Mouse (Mus musculus) kidney, embryonic 14.5 days (tissue): Measurements from ENCODE around the gene Pacs1. TPM values are rescaled to one million over a fixed set of nuclear protein-coding genes. Genes with fewer than 3 reads are reported as not detected.

ENCODE experiments used
- ATAC-seq: fragments of 200-750 bp; cut with Nextera tagmentation; 2 replicates; pipeline ENCODE4 v1.8.0; 2017; ENCODE audit warnings: moderate number of reproducible peaks, mild to moderate bottlenecking, moderate TSS enrichment, moderate library complexity; ENCODE audit not compliant: low FRiP score, low TSS enrichment
- H3K27ac ChIP-seq: fragments of 300-500 bp; sonication (generic); 2 replicates; pipeline ENCODE4 v1.5.1; 2014; ENCODE audit warnings: low read depth, mild to moderate bottlenecking, low read length, moderate library complexity, mixed read lengths
- H3K27me3 ChIP-seq: fragments of 300-500 bp; sonication (generic); 2 replicates; pipeline ENCODE4 v1.6.1; 2014; ENCODE audit warnings: mild to moderate bottlenecking, low read length; ENCODE audit not compliant: control insufficient read depth, insufficient read depth
- H3K36me3 ChIP-seq: fragments of 300-500 bp; sonication (generic); 2 replicates; pipeline ENCODE4 v1.6.1; 2014; ENCODE audit warnings: low read length, mixed read lengths; ENCODE audit not compliant: control insufficient read depth, insufficient read depth
- H3K4me1 ChIP-seq: fragments of 300-500 bp; sonication (generic); 2 replicates; pipeline ENCODE4 v1.6.1; 2014; ENCODE audit warnings: low read length, mixed read lengths; ENCODE audit not compliant: control insufficient read depth, insufficient read depth
- H3K4me2 ChIP-seq: fragments of 300-500 bp; sonication (generic); replicated peaks from 2 replicates; pipeline ENCODE4 v1.6.1; 2014; ENCODE audit warnings: low read depth, mild to moderate bottlenecking, low read length
- H3K4me3 ChIP-seq: fragments of 300-500 bp; sonication (generic); 2 replicates; pipeline ENCODE4 v1.5.1; 2014; ENCODE audit warnings: mild to moderate bottlenecking, low read length
- H3K9ac ChIP-seq: fragments of 300-500 bp; sonication (generic); 2 replicates; pipeline ENCODE4 v1.6.1; 2014; ENCODE audit warnings: low read depth, mild to moderate bottlenecking, low read length, moderate library complexity
- H3K9me3 ChIP-seq: fragments of 300-500 bp; sonication (generic); 2 replicates; pipeline ENCODE4 v1.6.1; 2016; ENCODE audit warnings: low read length; ENCODE audit not compliant: control insufficient read depth
- WGBS: fragments of 180-500 bp; shearing (Covaris S2); extraction: QIAGEN DNeasy Blood & Tissue Kit; methylation state at CpG from one replicate; pipeline ENCODE4 v1.1.7; 2014; 5-methylcytosine and 5-hydroxymethylcytosine counted together
- polyA plus RNA-seq: library from polyadenylated mRNA; unstranded; fragments of >200 nt; fragmentation: Nextera tagmentation; extraction: Ambion mirVana; gene quantifications from 2 replicates; pipeline ENCODE4 v1.2.1, GENCODE M21; 2014

Gene Pacs1
- polyA plus RNA-seq, 1 experiment from 2014 or later: 30.4 TPM

- no peak for ATAC-seq
- 28% methylated on average over 5 of the region's 5 CpGs for WGBS
- no peaks in the 10 kb centered on the region for H3K9me3 ChIP-seq
- peaks cover 23% of the 10 kb centered on the region for H3K36me3 ChIP-seq
- H3K27me3 ChIP-seq: no peaks in the 10 kb centered on the region
- H3K9ac ChIP-seq: no peak overlapping the region
- 0 out of 2 replicates have a peak overlapping the region, but pooled peaks have one; percentile 53 for H3K4me2 ChIP-seq
- peaks cover 25% of the 10 kb centered on the region for H3K4me1 ChIP-seq
- H3K27ac ChIP-seq: no peak overlapping the region
- H3K4me3 ChIP-seq: no peak overlapping the region
Measured at GRCm38 (mm10) chr19:5296630-5297029, 23.7 kb upstream of the Pacs1 start.

GRCm38 (mm10) chr19:5295736-5296075, 22.8 kb upstream of the Pacs1 start:
- WGBS: 7% methylated on average over 13 of the region's 13 CpGs
- ATAC-seq: peak; percentile 41

GRCm38 (mm10) chr19:5294972-5295735, 22.2 kb upstream of the Pacs1 start, which contains the start of gene Sf3b2:
Gene Sf3b2 (minus strand): TSS chr19:5295455.
- H3K4me1 ChIP-seq: peaks cover 25% of the 10 kb centered on the region
- peak within 1 kb of the TSS; percentile 95 for H3K4me3 ChIP-seq
- H3K27me3 ChIP-seq: no peaks in the 10 kb centered on the region
- peak within 1 kb of the TSS; percentile 90 for H3K9ac ChIP-seq
- peak; percentile 96 for ATAC-seq
- peaks cover 37% of the 10 kb centered on the region for H3K36me3 ChIP-seq
- peak within 1 kb of the TSS; percentile 78 for H3K27ac ChIP-seq
- WGBS: under 1% methylated on average over 46 of the region's 46 CpGs
- H3K4me2 ChIP-seq: peak within 1 kb of the TSS; percentile 85
- H3K9me3 ChIP-seq: no peaks in the 10 kb centered on the region

More at GRCm38 (mm10) chr19:5295736-5296075, 22.8 kb upstream of the Pacs1 start:
- Histone ChIP-seq H3K4me3 (peak overlapping the region; percentile 95), H3K4me2 (peak overlapping the region; percentile 53), H3K4me1 (peaks cover 25% of the 10 kb centered on the region), H3K36me3 (peaks cover 31% of the 10 kb centered on the region), H3K9me3 (no peaks in the 10 kb centered on the region), H3K9ac (peak overlapping the region; percentile 60), H3K27ac (peak overlapping the region; percentile 65), H3K27me3 (no peaks in the 10 kb centered on the region)

GRCm38 (mm10) chr19:5278381-5278780, 5.5 kb upstream of the Pacs1 start:
- H3K36me3 ChIP-seq: peaks cover 87% of the 10 kb centered on the region
- H3K4me3 ChIP-seq: no peak overlapping the region
- 74% methylated on average over 8 of the region's 8 CpGs for WGBS
- no peak for ATAC-seq
- no peaks in the 10 kb centered on the region for H3K9me3 ChIP-seq
- peaks cover 6% of the 10 kb centered on the region for H3K4me1 ChIP-seq
- H3K27me3 ChIP-seq: no peaks in the 10 kb centered on the region
- no peak overlapping the region for H3K27ac ChIP-seq
- H3K9ac ChIP-seq: no peak overlapping the region
- no peak overlapping the region for H3K4me2 ChIP-seq

GRCm38 (mm10) chr19:5277140-5277539, 4.2 kb upstream of the Pacs1 start:
- Histone ChIP-seq H3K9ac (no peak overlapping the region), H3K27me3 (no peaks in the 10 kb centered on the region), H3K4me1 (peaks cover 6% of the 10 kb centered on the region), H3K4me2 (no peak overlapping the region), H3K27ac (no peak overlapping the region), H3K4me3 (no peak overlapping the region), H3K9me3 (no peaks in the 10 kb centered on the region), H3K36me3 (peaks cover 74% of the 10 kb centered on the region)
- ATAC-seq: no peak
- WGBS: 88% methylated on average over 3 of the region's 3 CpGs

- Histone ChIP-seq H3K4me1 (peaks cover 12% of the 10 kb centered on the region), H3K9me3 (no peaks in the 10 kb centered on the region), H3K4me2 (no peak overlapping the region), H3K27me3 (no peaks in the 10 kb centered on the region), H3K27ac (no peak overlapping the region), H3K4me3 (no peak overlapping the region), H3K9ac (no peak overlapping the region), H3K36me3 (peaks cover 69% of the 10 kb centered on the region)
- ATAC-seq: no peak
- 87% methylated on average over 2 of the region's 2 CpGs for WGBS
Measured at GRCm38 (mm10) chr19:5276531-5276930, 3.6 kb upstream of the Pacs1 start.

DNA sequence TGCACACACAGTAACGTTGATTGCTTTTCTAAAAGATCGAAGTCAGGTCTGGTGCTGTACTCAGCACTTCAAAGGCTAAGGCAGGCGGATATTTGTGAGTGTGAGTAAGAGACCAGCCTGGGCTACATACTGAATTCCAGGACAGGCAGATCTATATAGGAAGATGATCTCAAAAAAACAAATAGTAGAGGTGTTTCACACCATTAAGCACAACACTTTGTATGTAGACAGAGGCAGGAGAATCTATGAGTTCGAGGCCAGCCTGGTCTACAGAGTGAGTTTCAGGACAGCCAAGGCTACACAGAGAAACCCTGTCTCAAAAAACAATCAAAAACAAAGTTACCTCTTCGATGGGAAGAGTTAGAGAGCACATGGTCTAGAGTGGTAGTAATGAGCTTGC, 2.8 kb upstream of the Pacs1 start:
- Histone ChIP-seq H3K4me2 (no peak overlapping the region), H3K9me3 (no peaks in the 10 kb centered on the region), H3K4me1 (peaks cover 16% of the 10 kb centered on the region), H3K36me3 (peaks cover 61% of the 10 kb centered on the region), H3K9ac (no peak overlapping the region), H3K27ac (no peak overlapping the region), H3K27me3 (no peaks in the 10 kb centered on the region), H3K4me3 (no peak overlapping the region)
- 87% methylated on average over 5 of the region's 5 CpGs for WGBS
- ATAC-seq: no peak

GRCm38 (mm10) chr19:5274641-5275040, 1.7 kb upstream of the Pacs1 start:
- Histone ChIP-seq H3K4me3 (no peak overlapping the region), H3K27ac (no peak overlapping the region), H3K9me3 (no peaks in the 10 kb centered on the region), H3K36me3 (peaks cover 55% of the 10 kb centered on the region), H3K27me3 (no peaks in the 10 kb centered on the region), H3K4me1 (peaks cover 16% of the 10 kb centered on the region), H3K4me2 (no peak overlapping the region), H3K9ac (no peak overlapping the region)
- WGBS: 92% methylated on average over 13 of the region's 13 CpGs
- ATAC-seq: no peak

GRCm38 (mm10) chr19:5273916-5274315, 997 bp upstream of the Pacs1 start:
- Histone ChIP-seq H3K9me3 (no peaks in the 10 kb centered on the region), H3K9ac (no peak overlapping the region; the same call in 1 of the 2 replicates), H3K36me3 (peaks cover 48% of the 10 kb centered on the region), H3K27me3 (no peaks in the 10 kb centered on the region), H3K4me3 (peak overlapping the region; percentile 80; the same call in 1 of the 2 replicates), H3K4me1 (peaks cover 16% of the 10 kb centered on the region), H3K27ac (peak overlapping the region; percentile 85; the same call in 1 of the 2 replicates), H3K4me2 (no peak overlapping the region; the same call in 1 of the 2 replicates)
- ATAC-seq: no peak
- 64% methylated on average over 4 of the region's 4 CpGs for WGBS
